Mouse (Mus musculus): ENCODE data around the gene Dennd4a. TPM values are rescaled to one million over a fixed set of nuclear protein-coding genes. Genes with fewer than 3 reads are reported as not detected.

Gene Dennd4a
- total RNA-seq (2023): 267 to 290 TPM (median 279 TPM) in 4 replicates

DNA sequence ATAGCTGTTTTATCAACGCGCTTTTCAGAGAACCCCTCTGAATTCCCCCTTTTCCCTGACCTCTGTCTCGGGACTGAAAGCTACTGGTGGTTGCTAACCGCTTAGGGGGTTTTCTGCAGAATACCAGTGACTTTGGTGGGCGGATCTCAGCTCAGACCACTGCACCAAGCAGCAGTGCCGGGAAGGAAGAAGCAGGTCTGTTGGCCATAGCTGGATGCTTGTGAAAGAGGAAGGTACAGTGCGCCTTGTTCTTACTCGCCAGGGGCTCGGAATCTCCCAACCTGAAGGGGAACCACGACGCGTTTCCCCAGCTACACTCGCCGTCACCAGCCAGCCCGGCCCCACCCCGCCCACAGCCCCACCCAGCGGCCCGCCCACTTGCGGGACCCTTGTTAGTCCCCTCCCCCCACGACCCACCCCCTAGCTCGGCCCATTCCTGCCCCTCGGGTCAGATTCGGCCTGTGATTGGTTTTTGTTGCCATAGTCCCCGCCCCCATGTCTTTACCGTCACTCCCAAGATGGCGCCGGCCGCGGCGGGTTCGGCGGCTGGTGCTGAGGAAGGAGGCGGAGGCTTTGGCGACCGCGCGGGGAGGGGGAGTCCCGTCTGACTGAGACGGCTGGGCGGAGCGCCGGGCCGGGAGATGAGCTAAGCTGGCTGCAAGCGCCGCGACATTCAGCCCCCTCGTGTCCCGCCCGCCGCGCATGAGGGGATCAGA, at the start of gene Dennd4a:
Dennd4a (plus strand) TSS at position 519 of the 716 bp plus-strand sequence.

GRCm38 (mm10) chr9:64951161-64951657, 140.1 kb downstream of the Dennd4a start, which contains the start of gene Slc24a1:
TSS of gene Slc24a1 (minus strand) at chr9:64951607.

DNA sequence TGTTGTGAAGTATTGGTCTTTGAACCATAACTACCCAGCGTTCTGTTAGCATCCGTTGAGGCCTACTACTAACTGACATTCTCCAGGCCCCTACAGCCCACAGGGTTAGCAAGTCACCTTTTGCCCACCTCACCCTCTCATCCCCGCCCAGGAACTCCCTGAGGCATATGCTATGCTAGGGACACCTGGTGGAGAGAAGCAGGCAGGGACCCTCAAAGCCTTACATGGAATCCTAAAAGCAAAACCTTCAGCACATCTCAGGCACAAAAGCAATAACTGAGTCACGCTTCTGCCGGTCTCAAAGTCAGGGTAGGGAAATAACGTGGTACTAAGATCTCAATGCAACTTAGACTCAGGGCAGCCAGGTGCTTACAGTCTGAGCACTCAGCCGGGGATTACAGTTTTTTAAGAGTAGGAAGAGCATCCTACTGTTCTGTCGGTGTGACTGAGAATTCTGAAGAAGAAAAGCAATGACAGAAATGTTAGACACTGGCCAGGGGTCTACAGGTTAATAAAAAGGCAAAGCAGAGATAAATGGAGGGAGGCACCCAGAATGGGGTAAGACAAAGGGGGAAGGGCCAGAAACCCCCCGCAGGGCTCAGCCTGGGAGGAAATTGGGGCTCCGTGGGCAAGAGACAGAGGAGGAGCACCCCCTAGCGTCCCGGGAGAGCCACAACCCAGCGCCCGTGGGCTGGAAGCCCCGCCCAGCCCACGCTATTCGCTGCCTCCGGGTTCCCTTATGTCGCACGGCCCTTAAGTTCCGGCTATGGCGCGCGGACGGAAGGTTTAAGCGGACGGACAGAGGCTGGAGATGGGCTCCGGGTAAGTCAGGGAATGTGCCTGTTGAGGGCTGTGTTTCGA, 149.2 kb downstream of the Dennd4a start, which contains the start of gene Ints14:
Ints14 (plus strand) TSS at position 789 of the 861 bp plus-strand sequence.

Other genes starting within 250 kb of the Dennd4a start
- gene Rab11a, start 73.6 kb upstream of the Dennd4a start, total RNA-seq (2023): 117 to 145 TPM (median 131 TPM) in 4 replicates
- gene Slc24a1, start 140.3 kb downstream of the Dennd4a start, total RNA-seq (2023): not detected in 4 replicates
- 31.2 to 32.5 TPM (median 31.5 TPM) in 4 replicates for gene Ints14, start 149.6 kb downstream of the Dennd4a start, total RNA-seq (2023)
- gene Hacd3, start 210.4 kb downstream of the Dennd4a start, total RNA-seq (2023): 17.8 to 21.5 TPM (median 19.7 TPM) in 4 replicates
- 88.0 to 92.5 TPM (median 89.7 TPM) in 4 replicates for gene Dpp8, start 221.1 kb downstream of the Dennd4a start, total RNA-seq (2023)